Mouse (Mus musculus) stomach, postnatal 0 days (tissue): ENCODE measurements around the gene Gp1bb.

Experiments used
- CTCF ChIP-seq: IDR thresholded peaks from 2 replicates; pipeline ENCODE4 v1.5.1; 2016; ENCODE audit warnings: antibody characterized with exemption, low read depth, mild to moderate bottlenecking, moderate library complexity
- EP300 ChIP-seq: optimal IDR thresholded peaks from 2 replicates; pipeline ENCODE3; 2016; ENCODE audit warnings: antibody characterized with exemption

DNA sequence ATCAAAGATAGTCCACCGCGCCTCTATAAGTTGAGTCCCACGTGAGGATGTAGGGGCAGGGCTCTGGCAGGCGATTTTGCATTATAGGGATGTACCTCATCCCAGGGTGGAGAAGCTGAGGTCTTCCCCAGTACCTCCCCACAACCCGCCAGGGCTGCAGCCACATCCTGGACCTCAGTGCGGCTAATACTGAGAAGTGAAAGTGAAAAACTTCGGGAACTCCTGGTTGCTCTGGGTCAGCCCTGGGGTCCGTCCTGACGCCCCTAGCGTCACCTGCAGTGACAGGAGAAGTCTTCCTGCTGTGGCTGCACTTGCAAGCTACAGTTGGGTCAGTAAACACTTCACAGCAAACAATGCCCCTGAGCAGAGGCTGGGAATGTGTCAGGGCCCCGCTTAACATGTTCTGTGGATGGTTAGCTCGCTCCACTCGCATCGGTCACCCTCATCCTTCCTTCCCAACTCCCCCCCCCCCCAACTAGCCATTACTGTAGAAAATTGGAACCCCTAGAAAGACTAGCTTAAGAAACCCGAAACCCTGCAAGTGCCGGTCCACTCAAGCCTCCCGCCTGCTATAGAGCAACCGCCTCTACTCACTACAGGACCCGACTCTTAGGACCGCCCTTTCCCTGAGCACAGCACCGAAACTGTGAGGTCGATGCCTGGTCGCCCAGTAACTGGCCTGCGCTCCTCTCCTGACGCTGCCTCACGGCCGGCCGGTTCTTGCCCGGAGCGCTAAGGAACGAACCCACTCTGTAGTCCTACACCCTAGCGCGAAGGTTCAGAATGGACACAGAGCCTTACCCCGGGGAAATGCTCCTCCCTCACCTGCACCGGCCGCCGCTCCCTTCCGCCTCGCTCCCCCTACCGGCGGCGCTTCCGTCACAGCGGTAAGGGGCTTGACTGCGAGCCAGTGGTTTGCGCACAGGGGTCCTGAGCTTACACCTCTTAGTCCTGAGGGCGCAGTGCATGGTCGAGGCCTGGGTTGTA is 32.1 kb downstream of the Gp1bb start, which contains the start of gene Tbx1:
- peak; percentile 64 for TF ChIP-seq CTCF
- TF ChIP-seq EP300 = no peak
